Mouse (Mus musculus) limb, embryonic 11.5 days (tissue): ENCODE data around the gene Arl5a. TPM values are rescaled to one million over a fixed set of nuclear protein-coding genes. Genes with fewer than 3 reads are reported as not detected.
A peak's percentile ranks its signal among the peaks of the same experiment; 100 is the strongest.

Experiments used
- ATAC-seq: fragments of 200-750 bp; cut with Nextera tagmentation; 2 replicates; pipeline ENCODE4 v1.8.0; 2017; ENCODE audit warnings: low read depth; ENCODE audit not compliant: insufficient number of reproducible peaks, low FRiP score, low TSS enrichment
- DNase-seq: peaks from one replicate; pipeline ENCODE4 v3.0.0-alpha.2; 2015; ENCODE audit warnings: low spot score
- H3K27ac ChIP-seq: fragments of 300-500 bp; sonication (generic); replicated peaks from 2 replicates; pipeline ENCODE4 v1.5.1; 2014; ENCODE audit warnings: low read depth, mild to moderate bottlenecking, low read length
- H3K27me3 ChIP-seq: fragments of 300-500 bp; sonication (generic); 2 replicates; pipeline ENCODE4 v1.6.1; 2014; ENCODE audit warnings: mild to moderate bottlenecking, low read length, mixed read lengths; ENCODE audit not compliant: control insufficient read depth, insufficient read depth
- H3K36me3 ChIP-seq: fragments of 300-500 bp; sonication (generic); 2 replicates; pipeline ENCODE4 v1.6.1; 2014; ENCODE audit warnings: mild to moderate bottlenecking, low read length, moderate library complexity, mixed read lengths; ENCODE audit not compliant: control insufficient read depth, insufficient read depth
- H3K4me1 ChIP-seq: fragments of 300-500 bp; sonication (generic); 2 replicates; pipeline ENCODE4 v1.6.1; 2014; ENCODE audit warnings: low read length, mixed read lengths; ENCODE audit not compliant: control insufficient read depth, insufficient read depth
- H3K4me2 ChIP-seq: fragments of 300-500 bp; sonication (generic); 2 replicates; pipeline ENCODE4 v1.6.1; 2014; ENCODE audit warnings: low read depth, mild to moderate bottlenecking, moderate library complexity; ENCODE audit not compliant: severe bottlenecking
- H3K4me3 ChIP-seq: fragments of 300-500 bp; sonication (generic); 2 replicates; pipeline ENCODE4 v1.5.1; 2014; ENCODE audit warnings: low read depth, low read length
- H3K9ac ChIP-seq: fragments of 300-500 bp; sonication (generic); 2 replicates; pipeline ENCODE4 v1.6.1; 2014; ENCODE audit warnings: mild to moderate bottlenecking, low read length
- H3K9me3 ChIP-seq: fragments of 300-500 bp; sonication (generic); 2 replicates; pipeline ENCODE4 v1.6.1; 2016; ENCODE audit warnings: low read length; ENCODE audit not compliant: control insufficient read depth
- WGBS: fragments of 180-500 bp; shearing (Covaris S2); extraction: QIAGEN DNeasy Blood & Tissue Kit; methylation state at CpG from one replicate; pipeline ENCODE4 v1.1.7; 2014; 5-methylcytosine and 5-hydroxymethylcytosine counted together
- polyA plus RNA-seq: library from polyadenylated mRNA; unstranded; fragments of >200 nt; fragmentation: Nextera tagmentation; extraction: Ambion mirVana; gene quantifications from 2 replicates; pipeline ENCODE4 v1.2.1, GENCODE M21; 2014

The Arl5a gene
- polyA plus RNA-seq, 1 experiment from 2014 or later, result 76.9 TPM

DNA sequence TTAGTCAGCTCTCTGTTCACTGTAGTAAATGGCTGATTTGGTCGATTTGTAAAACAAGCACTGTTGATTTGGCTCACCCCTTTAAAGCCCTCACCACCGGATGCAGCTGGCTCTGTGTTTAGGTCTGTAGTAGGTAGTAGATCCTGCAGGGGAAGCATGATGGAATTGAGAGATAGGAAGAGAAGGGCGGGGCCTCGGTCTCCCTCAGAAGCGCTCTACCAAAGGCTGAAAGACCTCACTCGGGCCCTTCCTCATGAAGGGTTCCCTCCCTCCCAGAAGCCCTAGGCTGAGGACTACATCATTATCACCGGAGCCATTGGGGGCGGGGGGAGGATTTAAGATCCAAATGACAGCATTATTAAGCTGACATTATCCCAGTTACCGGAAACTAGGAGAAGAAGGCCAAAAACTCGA is 45.8 kb downstream of the Arl5a start:
- WGBS, result 74% methylated on average over 10 of the region's 10 CpGs
- no peak overlapping the region for H3K4me3 ChIP-seq
- ATAC-seq, result no peak
- no peak overlapping the region for H3K27ac ChIP-seq
- H3K9ac ChIP-seq, result no peak overlapping the region
- no peaks in the 10 kb centered on the region for H3K9me3 ChIP-seq
- no peaks in the 10 kb centered on the region for H3K27me3 ChIP-seq
- H3K4me1 ChIP-seq, result no peaks in the 10 kb centered on the region
- H3K4me2 ChIP-seq, result no peak overlapping the region
- no peak for DNase-seq
- no peaks in the 10 kb centered on the region for H3K36me3 ChIP-seq

DNA sequence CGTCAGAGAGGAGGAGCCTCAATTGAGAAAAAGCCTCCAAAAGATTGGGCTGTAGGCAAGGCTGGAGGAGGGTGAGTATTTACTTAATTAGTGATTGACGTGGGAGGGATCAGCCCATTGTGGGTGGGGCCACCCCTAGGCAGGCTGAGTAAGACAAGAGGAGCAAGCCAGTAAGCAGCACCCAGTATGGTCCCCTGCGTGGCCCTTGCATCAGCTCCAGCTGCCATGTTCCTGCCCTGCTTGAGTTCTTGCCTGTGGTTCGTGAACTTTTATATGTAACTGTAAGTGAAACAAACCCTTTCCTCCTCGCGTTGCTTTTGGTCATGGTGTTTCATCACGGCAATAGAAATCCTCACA is 46.3 kb downstream of the Arl5a start, which contains the start of gene Neb:
Gene Neb (minus strand): TSS at position 27 of the 357 bp plus-strand sequence.
- H3K4me2 ChIP-seq, result no peak within 1 kb of the TSS
- H3K27me3 ChIP-seq, result no peaks in the 10 kb centered on the region
- no peaks in the 10 kb centered on the region for H3K36me3 ChIP-seq
- H3K4me1 ChIP-seq, result no peaks in the 10 kb centered on the region
- no peak within 1 kb of the TSS for H3K4me3 ChIP-seq
- WGBS, result 57% methylated on average over 7 of the region's 7 CpGs
- DNase-seq, result no peak
- no peak within 1 kb of the TSS for H3K27ac ChIP-seq
- H3K9me3 ChIP-seq, result no peaks in the 10 kb centered on the region
- ATAC-seq, result no peak
- no peak within 1 kb of the TSS for H3K9ac ChIP-seq

DNA sequence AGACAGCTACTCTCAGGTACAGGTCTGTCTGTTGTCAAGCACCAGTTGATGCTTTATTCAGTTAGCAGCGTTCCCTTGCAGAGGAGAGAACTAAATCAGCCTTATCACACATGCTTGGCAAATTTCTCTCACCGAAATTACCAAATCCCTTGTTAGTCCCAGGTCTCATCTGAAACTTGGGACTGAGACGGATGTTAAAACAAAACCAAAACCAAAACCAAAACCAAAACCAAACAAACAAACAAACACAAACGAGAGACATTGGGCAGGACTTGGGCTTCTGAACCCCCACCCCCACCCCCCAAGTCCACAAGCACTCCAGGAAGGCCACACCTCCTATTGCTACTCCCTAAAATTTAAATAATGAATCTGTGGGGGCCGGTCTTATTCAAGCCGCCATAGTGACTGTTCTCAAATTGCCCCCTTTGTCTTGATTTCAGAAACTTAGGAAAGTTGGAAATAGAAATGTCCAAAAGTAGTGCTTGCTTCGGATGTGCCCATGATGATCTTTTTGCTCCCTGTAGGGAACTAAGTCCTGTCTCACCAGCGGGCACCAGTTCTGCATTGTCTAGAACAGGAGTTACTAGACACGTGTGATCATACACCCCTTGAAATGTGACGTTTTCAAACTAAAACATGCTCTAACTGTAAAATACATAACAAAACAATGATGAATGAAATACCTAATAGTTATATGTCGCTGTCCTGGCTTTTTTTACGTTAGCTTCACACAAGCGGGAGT is 46.8 kb downstream of the Arl5a start:
- H3K9me3 ChIP-seq, result no peaks in the 10 kb centered on the region
- no peak overlapping the region for H3K4me2 ChIP-seq
- WGBS, result 54% methylated on average over 13 of the region's 13 CpGs
- H3K27me3 ChIP-seq, result no peaks in the 10 kb centered on the region
- DNase-seq (no peak), ATAC-seq (no peak)
- H3K4me1 ChIP-seq, result no peaks in the 10 kb centered on the region
- no peak overlapping the region for H3K9ac ChIP-seq
- H3K27ac ChIP-seq, result no peak overlapping the region
- H3K4me3 ChIP-seq, result no peak overlapping the region
- no peaks in the 10 kb centered on the region for H3K36me3 ChIP-seq

DNA sequence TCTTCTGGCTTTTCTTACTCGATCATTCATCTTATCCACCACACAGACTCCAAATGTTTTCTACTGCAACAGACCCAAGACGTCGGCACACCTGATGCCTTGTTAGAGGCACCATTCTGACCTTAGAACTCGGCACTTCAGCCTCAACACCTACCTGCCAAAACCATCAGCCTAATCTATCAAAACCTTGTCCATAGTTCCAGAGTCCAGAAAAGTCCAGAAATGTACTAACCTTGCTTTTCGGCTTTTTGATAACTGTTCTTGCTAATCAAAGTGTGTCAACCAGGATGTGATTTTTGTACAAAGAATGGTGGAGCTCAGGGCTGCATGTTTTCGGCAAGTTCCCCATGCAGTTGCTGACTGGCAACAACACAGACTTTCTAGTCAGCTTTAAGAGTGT is 50.0 kb downstream of the Arl5a start:
- H3K9me3 ChIP-seq, result no peaks in the 10 kb centered on the region
- DNase-seq (no peak), ATAC-seq (no peak)
- 90% methylated on average over 6 of the region's 6 CpGs for WGBS
- H3K4me1 ChIP-seq, result no peaks in the 10 kb centered on the region
- no peak overlapping the region for H3K9ac ChIP-seq
- no peak overlapping the region for H3K4me2 ChIP-seq
- no peaks in the 10 kb centered on the region for H3K36me3 ChIP-seq
- no peak overlapping the region for H3K27ac ChIP-seq
- H3K4me3 ChIP-seq, result no peak overlapping the region
- no peaks in the 10 kb centered on the region for H3K27me3 ChIP-seq

DNA sequence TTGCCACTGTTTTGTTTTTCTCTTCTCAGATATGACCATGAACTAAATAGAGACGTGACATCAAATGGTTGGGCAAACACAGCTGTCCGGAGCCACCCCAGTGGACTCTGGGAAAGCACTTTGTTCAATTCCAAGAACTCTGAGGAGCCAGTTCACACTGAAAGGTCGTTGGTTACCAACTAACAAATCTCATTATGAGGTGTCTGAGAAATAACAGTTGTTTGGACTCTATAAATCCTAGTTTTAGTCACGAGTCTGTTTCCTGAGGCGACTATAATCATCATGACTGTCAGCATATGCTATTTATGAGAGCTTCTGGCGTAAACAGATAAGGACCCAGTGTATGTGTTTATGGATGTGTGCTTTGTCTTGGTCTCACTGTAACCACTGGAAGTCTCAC is 52.2 kb downstream of the Arl5a start:
- H3K9me3 ChIP-seq, result no peaks in the 10 kb centered on the region
- no peak for ATAC-seq
- H3K27me3 ChIP-seq, result no peaks in the 10 kb centered on the region
- no peak overlapping the region for H3K27ac ChIP-seq
- no peaks in the 10 kb centered on the region for H3K36me3 ChIP-seq
- DNase-seq, result no peak
- no peaks in the 10 kb centered on the region for H3K4me1 ChIP-seq
- WGBS, result 54% methylated on average over 6 of the region's 6 CpGs
- no peak overlapping the region for H3K4me3 ChIP-seq
- no peak overlapping the region for H3K4me2 ChIP-seq
- H3K9ac ChIP-seq, result no peak overlapping the region

DNA sequence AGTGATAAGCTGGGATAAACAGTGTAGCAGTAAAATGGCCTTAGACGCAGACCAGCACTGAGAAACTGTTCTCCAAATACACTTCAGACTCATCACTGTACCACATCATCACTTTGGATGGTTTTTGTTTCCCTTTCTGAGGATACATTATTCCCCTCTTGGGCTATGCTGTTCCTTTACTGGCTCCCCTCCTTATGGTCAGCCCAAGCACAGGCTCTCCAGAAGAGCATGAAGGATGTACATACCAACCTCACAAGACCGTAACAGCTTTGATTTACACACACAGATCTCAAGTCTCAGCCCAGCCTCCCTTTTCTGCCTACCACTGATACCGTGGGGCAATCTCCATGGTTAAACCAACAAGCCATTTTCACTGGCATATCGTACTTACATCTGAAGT is 52.6 kb downstream of the Arl5a start:
- Histone ChIP-seq H3K27me3 (no peaks in the 10 kb centered on the region), H3K4me2 (no peak overlapping the region), H3K9ac (no peak overlapping the region), H3K4me1 (no peaks in the 10 kb centered on the region), H3K9me3 (no peaks in the 10 kb centered on the region), H3K36me3 (no peaks in the 10 kb centered on the region), H3K4me3 (no peak overlapping the region), H3K27ac (no peak overlapping the region)
- 86% methylated on average over 4 of the region's 4 CpGs for whole genome bisulfite sequencing
- DNase-seq, result no peak
- ATAC-seq, result no peak

DNA sequence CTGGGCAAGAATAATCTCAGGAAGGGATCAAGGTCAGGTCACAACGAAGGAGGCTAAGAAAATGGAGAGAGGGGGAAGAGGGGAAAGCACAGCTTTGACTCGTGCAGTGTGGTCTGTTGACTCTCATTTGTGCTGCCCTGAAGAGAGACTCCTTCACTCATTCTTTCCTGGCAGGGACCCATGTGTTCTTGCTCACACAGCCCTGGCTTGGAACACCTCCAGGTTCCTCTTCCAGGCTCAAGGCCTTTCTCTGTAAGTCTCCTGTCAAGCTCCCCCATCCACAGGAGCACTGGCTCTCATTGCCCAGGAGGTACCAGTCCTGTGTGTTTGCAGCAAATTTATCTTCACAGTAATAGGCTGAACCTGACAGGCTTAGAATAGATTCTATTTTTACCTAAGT is 53.6 kb downstream of the Arl5a start:
- no peaks in the 10 kb centered on the region for H3K4me1 ChIP-seq
- H3K36me3 ChIP-seq, result no peaks in the 10 kb centered on the region
- no peak for DNase-seq
- no peak overlapping the region for H3K4me2 ChIP-seq
- H3K9ac ChIP-seq, result no peak overlapping the region
- no peak for ATAC-seq
- no peaks in the 10 kb centered on the region for H3K27me3 ChIP-seq
- no peak overlapping the region for H3K4me3 ChIP-seq
- WGBS, result 70% methylated on average over 2 of the region's 2 CpGs
- no peaks in the 10 kb centered on the region for H3K9me3 ChIP-seq
- no peak overlapping the region for H3K27ac ChIP-seq

DNA sequence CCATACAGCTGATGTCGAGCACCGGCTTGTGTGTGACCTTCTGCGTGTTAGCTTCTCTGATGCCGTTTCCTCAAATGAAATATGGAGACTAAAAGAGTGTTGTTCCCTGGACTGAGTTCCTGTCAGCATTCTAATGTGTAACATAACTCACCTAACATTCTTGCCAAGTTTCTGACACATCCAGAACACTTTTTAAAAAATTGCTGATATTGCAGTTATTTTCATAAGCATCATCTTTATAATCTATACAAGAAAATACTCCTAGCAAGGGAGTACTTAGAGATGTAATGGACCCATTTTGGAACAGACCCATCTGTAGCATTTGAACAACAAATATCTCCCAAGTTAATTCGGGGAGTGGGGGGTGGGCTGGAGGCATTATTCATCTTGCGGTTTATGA is 55.1 kb downstream of the Arl5a start:
- Histone ChIP-seq H3K9me3 (no peaks in the 10 kb centered on the region), H3K27ac (no peak overlapping the region), H3K27me3 (no peaks in the 10 kb centered on the region), H3K4me1 (no peaks in the 10 kb centered on the region), H3K36me3 (no peaks in the 10 kb centered on the region), H3K4me2 (no peak overlapping the region), H3K9ac (no peak overlapping the region), H3K4me3 (no peak overlapping the region)
- ATAC-seq, result no peak
- 86% methylated on average over 6 of the region's 6 CpGs for WGBS
- DNase-seq, result no peak

DNA sequence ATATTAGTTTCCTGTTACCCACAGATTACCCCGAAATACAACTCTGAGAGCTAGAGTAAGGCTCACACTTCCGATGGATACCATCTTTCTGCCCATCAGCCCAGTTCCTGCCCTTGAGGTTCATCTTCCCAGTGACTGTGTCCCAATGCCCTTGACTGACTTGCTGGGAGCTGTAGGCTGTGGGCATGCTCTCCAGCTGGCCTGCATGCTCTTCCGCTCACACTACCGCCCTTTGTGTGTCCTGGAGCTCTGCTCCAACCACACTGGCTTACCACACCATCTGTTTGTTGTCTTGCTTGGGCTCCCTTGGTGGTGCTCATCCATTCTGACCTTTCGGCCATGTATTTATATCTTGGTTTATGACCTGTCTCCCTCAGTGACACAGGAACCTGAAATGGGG is 57.0 kb downstream of the Arl5a start:
- Histone ChIP-seq H3K4me1 (no peaks in the 10 kb centered on the region), H3K4me2 (no peak overlapping the region), H3K36me3 (no peaks in the 10 kb centered on the region), H3K9ac (no peak overlapping the region), H3K9me3 (no peaks in the 10 kb centered on the region), H3K27ac (no peak overlapping the region), H3K4me3 (no peak overlapping the region), H3K27me3 (no peaks in the 10 kb centered on the region)
- DNase-seq, result peak; percentile 10
- no peak for ATAC-seq
- 93% methylated on average over 5 of the region's 5 CpGs for WGBS
